Mouse (Mus musculus): Measurements from ENCODE around the gene Tacc2. TPM values are rescaled to one million over a fixed set of nuclear protein-coding genes. Genes with fewer than 3 reads are reported as not detected.

The Tacc2 gene
- polyA plus RNA-seq, 1 experiment, result 57.5 TPM

DNA sequence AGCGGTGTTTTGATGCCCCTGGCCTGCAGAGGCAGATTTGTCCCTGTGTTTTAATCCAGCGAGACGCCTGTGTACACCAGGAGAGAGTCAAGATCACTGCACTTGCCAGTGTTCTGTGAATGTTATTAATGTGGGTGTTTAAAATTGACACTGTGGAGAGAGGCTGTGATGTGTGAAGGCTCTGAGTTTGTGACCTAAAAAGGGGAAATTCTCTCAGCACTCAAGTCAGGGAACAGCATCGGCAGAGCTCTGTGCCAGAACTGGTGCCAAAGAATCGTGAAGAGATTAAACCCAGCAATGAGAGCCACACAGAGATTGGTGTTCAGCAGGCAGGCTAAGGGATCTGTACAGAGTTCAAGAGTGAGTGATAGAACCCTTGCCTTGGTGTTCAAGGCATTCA, 21.6 kb upstream of the Tacc2 start:
- Histone ChIP-seq H3K27ac (ENCODE audit: insufficient read depth, low read depth, low read length) (no peak overlapping the region), H3K27me3 (ENCODE audit: control insufficient read depth, insufficient read depth, low read length) (no peaks in the 10 kb centered on the region), H3K36me3 (ENCODE audit: control insufficient read depth, insufficient read depth, low read length) (no peaks in the 10 kb centered on the region), H3K4me3 (ENCODE audit: low read depth, low read length) (no peak overlapping the region), H3K4me1 (ENCODE audit: control insufficient read depth, insufficient read depth, insufficient read length, low read length) (no peaks in the 10 kb centered on the region)
- TF ChIP-seq CTCF (IDR thresholded peaks at IDR 0.05; ENCODE audit: extremely low read depth, insufficient read length, insufficient replicate concordance, low read depth, low read length) (no peak), POLR2A (IDR thresholded peaks at IDR 0.05; ENCODE audit: low read depth, low read length) (no peak)
- 71% methylated on average over 5 of the region's 5 CpGs for WGBS

DNA sequence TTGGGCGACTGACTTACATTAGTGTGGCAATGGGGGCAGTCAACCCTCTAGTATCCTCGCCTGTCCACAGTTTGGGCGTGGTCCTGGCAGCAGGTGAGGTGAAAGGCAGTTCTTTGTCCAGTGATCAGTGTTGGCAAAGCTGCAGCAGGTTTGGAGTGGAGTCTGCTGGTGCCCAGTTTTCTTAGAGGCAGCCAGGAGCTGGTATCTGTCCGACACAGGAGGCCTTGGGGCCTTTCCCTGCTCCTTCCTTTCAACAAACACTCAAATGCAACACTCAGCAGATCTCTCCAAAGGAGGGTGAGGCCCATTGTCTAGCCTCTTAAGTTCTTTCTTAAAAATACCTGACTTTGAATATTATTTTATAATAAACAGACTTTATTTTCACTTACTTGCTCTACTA, 18.6 kb upstream of the Tacc2 start:
- Histone ChIP-seq H3K4me3 (ENCODE audit: low read depth, low read length) (no peak overlapping the region), H3K27ac (ENCODE audit: insufficient read depth, low read depth, low read length) (no peak overlapping the region), H3K27me3 (ENCODE audit: control insufficient read depth, insufficient read depth, low read length) (no peaks in the 10 kb centered on the region), H3K36me3 (ENCODE audit: control insufficient read depth, insufficient read depth, low read length) (no peaks in the 10 kb centered on the region), H3K4me1 (ENCODE audit: control insufficient read depth, insufficient read depth, insufficient read length, low read length) (no peaks in the 10 kb centered on the region)
- TF ChIP-seq CTCF (IDR thresholded peaks at IDR 0.05; ENCODE audit: extremely low read depth, insufficient read length, insufficient replicate concordance, low read depth, low read length) (no peak), POLR2A (IDR thresholded peaks at IDR 0.05; ENCODE audit: low read depth, low read length) (no peak)
- WGBS, result 56% methylated on average over 4 of the region's 4 CpGs

DNA sequence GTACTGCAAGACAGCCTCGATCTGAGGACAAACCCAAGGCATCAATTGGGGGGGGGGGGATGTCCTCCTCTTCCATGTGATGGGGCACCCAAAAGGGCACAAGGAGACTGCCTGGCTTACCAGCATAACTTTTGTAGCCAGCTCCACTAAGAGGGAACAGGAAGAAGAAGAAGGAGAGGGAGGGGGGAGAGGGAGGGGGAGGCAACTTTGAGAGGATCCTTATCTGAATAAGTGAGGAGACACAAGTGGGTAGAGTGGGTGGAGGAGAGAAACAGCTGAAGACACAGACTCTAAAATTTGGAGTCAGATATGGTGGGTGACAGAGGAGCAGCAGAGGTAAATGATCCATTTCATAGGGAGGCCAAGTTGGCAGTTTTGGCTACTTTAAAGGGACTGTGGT, 16.3 kb upstream of the Tacc2 start:
- 71% methylated on average over 1 of the region's 1 CpGs for WGBS
- H3K27ac ChIP-seq (ENCODE audit: insufficient read depth, low read depth, low read length), result no peak overlapping the region
- H3K4me1 ChIP-seq (ENCODE audit: control insufficient read depth, insufficient read depth, insufficient read length, low read length), result no peaks in the 10 kb centered on the region
- H3K4me3 ChIP-seq (ENCODE audit: low read depth, low read length), result no peak overlapping the region
- H3K27me3 ChIP-seq (ENCODE audit: control insufficient read depth, insufficient read depth, low read length), result no peaks in the 10 kb centered on the region
- no peaks in the 10 kb centered on the region for H3K36me3 ChIP-seq (ENCODE audit: control insufficient read depth, insufficient read depth, low read length)
- TF ChIP-seq POLR2A (IDR thresholded peaks at IDR 0.05; ENCODE audit: low read depth, low read length), result no peak
- no peak for TF ChIP-seq CTCF (IDR thresholded peaks at IDR 0.05; ENCODE audit: extremely low read depth, insufficient read length, insufficient replicate concordance, low read depth, low read length)

DNA sequence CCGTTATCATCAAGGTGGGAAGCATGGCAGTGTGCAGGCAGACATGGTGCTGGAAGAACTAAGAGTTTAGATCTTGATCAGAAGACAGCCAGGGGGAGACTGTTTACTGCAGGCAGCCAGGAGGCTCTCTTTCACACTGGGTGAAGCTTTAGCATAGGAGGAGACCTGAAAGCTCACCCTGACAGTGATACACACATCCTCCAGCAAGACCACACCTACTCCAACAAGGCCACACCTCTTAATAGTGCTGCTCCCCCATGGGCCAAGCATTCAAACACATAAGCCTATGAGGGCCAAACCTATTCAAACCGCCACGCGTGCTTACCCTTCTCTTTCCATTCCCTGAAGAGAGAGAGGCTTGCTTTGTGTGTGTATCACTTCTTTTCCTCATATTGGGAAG, 14.0 kb upstream of the Tacc2 start:
- no peak overlapping the region for H3K27ac ChIP-seq (ENCODE audit: insufficient read depth, low read depth, low read length)
- no peaks in the 10 kb centered on the region for H3K4me1 ChIP-seq (ENCODE audit: control insufficient read depth, insufficient read depth, insufficient read length, low read length)
- H3K4me3 ChIP-seq (ENCODE audit: low read depth, low read length), result no peak overlapping the region
- 93% methylated on average over 4 of the region's 4 CpGs for WGBS
- no peak for TF ChIP-seq POLR2A (IDR thresholded peaks at IDR 0.05; ENCODE audit: low read depth, low read length)
- H3K27me3 ChIP-seq (ENCODE audit: control insufficient read depth, insufficient read depth, low read length), result no peaks in the 10 kb centered on the region
- no peaks in the 10 kb centered on the region for H3K36me3 ChIP-seq (ENCODE audit: control insufficient read depth, insufficient read depth, low read length)

DNA sequence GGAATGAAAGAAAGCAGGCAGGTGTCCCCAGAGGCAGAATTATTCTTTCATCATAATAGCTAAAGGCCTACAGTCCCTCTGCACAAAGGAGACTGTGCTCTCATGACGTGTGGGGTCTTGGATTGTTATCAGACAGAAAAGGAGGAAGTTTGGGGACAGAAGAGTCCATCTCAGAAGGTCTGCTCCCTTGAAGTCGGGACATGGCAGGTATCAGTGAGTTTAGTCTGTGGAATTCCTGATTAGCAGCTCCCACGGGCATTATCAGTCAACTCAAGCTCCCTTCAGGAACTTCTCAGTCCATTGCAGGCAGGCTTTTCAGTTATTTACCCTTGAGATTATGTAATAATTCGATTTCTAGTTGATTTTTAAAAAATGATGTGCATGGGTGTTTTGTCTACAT, 13.4 kb upstream of the Tacc2 start:
- H3K27ac ChIP-seq (ENCODE audit: insufficient read depth, low read depth, low read length), result no peak overlapping the region
- H3K36me3 ChIP-seq (ENCODE audit: control insufficient read depth, insufficient read depth, low read length), result no peaks in the 10 kb centered on the region
- H3K4me1 ChIP-seq (ENCODE audit: control insufficient read depth, insufficient read depth, insufficient read length, low read length), result no peaks in the 10 kb centered on the region
- no peak for TF ChIP-seq POLR2A (IDR thresholded peaks at IDR 0.05; ENCODE audit: low read depth, low read length)
- no peak for TF ChIP-seq CTCF (IDR thresholded peaks at IDR 0.05; ENCODE audit: extremely low read depth, insufficient read length, insufficient replicate concordance, low read depth, low read length)
- 71% methylated on average over 4 of the region's 4 CpGs for WGBS
- no peaks in the 10 kb centered on the region for H3K27me3 ChIP-seq (ENCODE audit: control insufficient read depth, insufficient read depth, low read length)
- H3K4me3 ChIP-seq (ENCODE audit: low read depth, low read length), result no peak overlapping the region

DNA sequence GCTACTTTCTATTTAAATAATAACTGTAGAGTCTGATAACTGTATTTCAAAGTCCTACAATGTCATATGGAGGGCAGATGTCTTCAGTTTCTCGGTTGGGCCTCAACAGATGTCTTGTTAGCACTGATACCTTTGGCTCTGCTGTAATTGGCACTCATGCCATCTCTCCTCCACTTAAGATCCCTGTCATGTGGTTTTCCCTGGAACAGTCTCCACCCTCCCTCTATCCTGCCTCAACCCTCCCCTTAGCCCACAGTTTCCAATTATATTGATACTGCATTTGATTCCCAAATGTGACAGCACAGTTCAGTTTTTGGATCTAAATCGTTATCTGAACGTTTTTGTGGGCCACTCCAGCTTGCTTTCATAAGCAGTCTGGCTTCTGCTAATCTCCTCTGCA, 12.6 kb upstream of the Tacc2 start:
- Histone ChIP-seq H3K4me1 (ENCODE audit: control insufficient read depth, insufficient read depth, insufficient read length, low read length) (no peaks in the 10 kb centered on the region), H3K36me3 (ENCODE audit: control insufficient read depth, insufficient read depth, low read length) (no peaks in the 10 kb centered on the region), H3K27ac (ENCODE audit: insufficient read depth, low read depth, low read length) (no peak overlapping the region), H3K4me3 (ENCODE audit: low read depth, low read length) (no peak overlapping the region), H3K27me3 (ENCODE audit: control insufficient read depth, insufficient read depth, low read length) (no peaks in the 10 kb centered on the region)
- WGBS, result 69% methylated on average over 3 of the region's 3 CpGs
- no peak for TF ChIP-seq CTCF (IDR thresholded peaks at IDR 0.05; ENCODE audit: extremely low read depth, insufficient read length, insufficient replicate concordance, low read depth, low read length)
- no peak for TF ChIP-seq POLR2A (IDR thresholded peaks at IDR 0.05; ENCODE audit: low read depth, low read length)

DNA sequence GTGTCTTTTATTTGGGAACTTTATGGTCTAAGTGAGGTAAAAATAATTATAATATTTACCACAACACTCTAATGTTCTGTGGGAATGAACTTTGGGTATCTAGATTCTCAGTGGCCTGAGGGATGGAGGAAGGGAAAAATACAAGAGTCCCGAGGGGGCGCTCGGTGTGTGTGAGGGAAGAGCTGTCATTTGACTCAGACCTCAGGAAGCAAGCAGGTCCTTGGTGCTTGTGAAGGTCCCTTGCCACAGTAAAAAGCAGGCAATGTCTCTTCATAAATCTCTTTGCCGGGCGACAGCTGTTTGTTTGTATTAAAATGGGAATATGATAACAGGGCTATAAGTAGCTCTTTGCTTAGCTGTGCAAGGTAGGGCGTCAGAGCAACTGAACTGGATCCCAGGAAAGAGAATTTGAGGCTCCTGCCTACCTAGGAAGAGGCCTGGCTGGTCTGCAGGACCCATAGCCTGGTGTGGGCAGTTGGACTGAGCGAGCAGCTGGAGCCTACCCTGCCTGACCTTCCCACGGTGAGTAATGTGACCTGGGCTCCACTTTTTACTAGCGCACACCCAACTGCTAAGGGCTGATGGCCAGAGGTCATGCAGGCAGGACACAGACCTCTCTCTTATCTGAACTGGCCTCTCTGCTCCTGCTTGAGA, 8.3 kb upstream of the Tacc2 start:
- WGBS, result 52% methylated on average over 9 of the region's 9 CpGs
- H3K4me1 ChIP-seq (ENCODE audit: control insufficient read depth, insufficient read depth, insufficient read length, low read length), result peaks cover 9% of the 10 kb centered on the region; the same call in 1 of the 2 replicates
- no peaks in the 10 kb centered on the region for H3K36me3 ChIP-seq (ENCODE audit: control insufficient read depth, insufficient read depth, low read length)
- no peak overlapping the region for H3K4me3 ChIP-seq (ENCODE audit: low read depth, low read length)
- H3K27ac ChIP-seq (ENCODE audit: insufficient read depth, low read depth, low read length), result no peak overlapping the region
- TF ChIP-seq POLR2A (IDR thresholded peaks at IDR 0.05; ENCODE audit: low read depth, low read length), result no peak
- TF ChIP-seq CTCF (IDR thresholded peaks at IDR 0.05; ENCODE audit: extremely low read depth, insufficient read length, insufficient replicate concordance, low read depth, low read length), result no peak
- no peaks in the 10 kb centered on the region for H3K27me3 ChIP-seq (ENCODE audit: control insufficient read depth, insufficient read depth, low read length)

Data from small intestine, adult 2 months (tissue).